Mouse (Mus musculus) ES-E14 (cell line): ENCODE measurements around the gene Lrp1. TPM values are rescaled to one million over a fixed set of nuclear protein-coding genes. Genes with fewer than 3 reads are reported as not detected.

Experiments
- DNase-seq: peaks from one replicate; pipeline ENCODE4 v3.0.0-alpha.2; 2013; ENCODE audit warnings: low read depth, low spot score
- H3K27ac ChIP-seq: 2 replicates; pipeline ENCODE4 v1.5.1; 2012; ENCODE audit warnings: low read depth, mild to moderate bottlenecking, low read length, moderate library complexity, mixed read lengths; ENCODE audit not compliant: poor library complexity, insufficient read depth, severe bottlenecking
- H3K36me3 ChIP-seq: 2 replicates; pipeline ENCODE4 v1.6.1; 2012; ENCODE audit warnings: mild to moderate bottlenecking, low read length, moderate library complexity, mixed read lengths; ENCODE audit not compliant: control insufficient read depth, poor library complexity, insufficient read depth, severe bottlenecking
- H3K4me1 ChIP-seq, 2 experiments: fragments of 150-350 bp in 1 of 2; sonication (generic) in 1 of 2; 2 replicates each; pipeline ENCODE4 v1.6.1; 2012; ENCODE audit warnings: low read length in 2 of 2, mild to moderate bottlenecking in 1 of 2, mixed read lengths in 1 of 2; ENCODE audit not compliant: control insufficient read depth in 2 of 2, insufficient read depth in 2 of 2, poor library complexity in 1 of 2
- H3K4me3 ChIP-seq, 2 experiments: fragments of 150-350 bp in 1 of 2; sonication (generic) in 1 of 2; 2 replicates each; pipeline ENCODE4 v1.5.1; 2012; ENCODE audit warnings: low read length in 2 of 2, low read depth in 1 of 2, mild to moderate bottlenecking in 1 of 2, mixed read lengths in 1 of 2; ENCODE audit not compliant: insufficient read depth in 1 of 2, poor library complexity in 1 of 2, severe bottlenecking in 1 of 2
- H3K9ac ChIP-seq: 2 replicates; pipeline ENCODE4 v1.6.1; 2012; ENCODE audit warnings: low read depth, mild to moderate bottlenecking, low read length, mixed read lengths; ENCODE audit not compliant: poor library complexity, insufficient read depth, severe bottlenecking
- H3K9me3 ChIP-seq: fragments of 150-350 bp; sonication (generic); 2 replicates; pipeline ENCODE4 v1.6.1; 2012; ENCODE audit warnings: low read depth, mild to moderate bottlenecking, low read length; ENCODE audit not compliant: control insufficient read depth, insufficient read depth
- CHD2 ChIP-seq: IDR thresholded peaks from 2 replicates; pipeline ENCODE4 v1.6.1; 2014; ENCODE audit warnings: mild to moderate bottlenecking, low read depth, low read length, inconsistent platforms
- HCFC1 ChIP-seq: IDR thresholded peaks from 2 replicates; pipeline ENCODE4 v1.6.1; 2012; ENCODE audit warnings: low read length, inconsistent platforms, borderline replicate concordance; ENCODE audit not compliant: insufficient read depth
- MAFK ChIP-seq: IDR thresholded peaks from 2 replicates; pipeline ENCODE4 v1.6.1; 2014; ENCODE audit warnings: mild to moderate bottlenecking, low read depth, low read length, inconsistent platforms; ENCODE audit not compliant: insufficient read depth
- ZC3H11A ChIP-seq: IDR thresholded peaks from 2 replicates; pipeline ENCODE4 v1.6.1; 2012; ENCODE audit warnings: low read depth, mild to moderate bottlenecking, inconsistent platforms, low read length, borderline replicate concordance
- ZNF384 ChIP-seq: IDR thresholded peaks from 2 replicates; pipeline ENCODE4 v1.6.1; 2012; ENCODE audit warnings: low read depth, low read length, inconsistent platforms
- in situ Hi-C, 2 experiments: fragments of 600-800 bp; cut with MboI; formaldehyde crosslinking; loops; one replicate each; pipeline ENCODE4 v1.15.1; 2025; ENCODE audit warnings: low sequenced_read_pairs in 2 of 2, inconsistent platforms in 1 of 2; ENCODE audit not compliant: unreplicated experiment in 2 of 2
- total RNA-seq: library from RNA; depleted of rRNA; stranded (reverse); fragments of 300-350 nt; gene quantifications from 2 replicates; pipeline ENCODE4 v1.2.3, GENCODE M21; 2012

Gene Lrp1
- total RNA-seq, 1 experiment = 69.6 TPM

DNA sequence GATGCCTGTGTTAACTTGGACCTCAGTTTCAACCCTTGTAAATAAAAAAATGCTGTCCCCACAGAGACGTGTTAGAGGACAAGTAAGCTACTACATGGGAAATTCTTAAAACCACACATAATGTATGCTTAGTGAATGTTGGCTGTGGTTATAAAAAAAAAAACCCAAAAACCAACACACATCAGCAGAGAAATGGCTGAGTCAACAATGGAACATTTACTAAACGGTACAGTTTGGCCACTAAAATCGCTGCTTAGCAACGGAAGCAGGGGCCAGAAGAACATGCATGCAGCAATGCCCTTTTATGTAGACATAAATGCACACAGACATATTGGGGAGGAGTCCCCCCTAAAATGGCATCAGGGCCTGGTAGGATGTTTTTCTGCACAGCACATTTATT is 34.7 kb downstream of the Lrp1 start:
- Histone ChIP-seq H3K9ac (no peak overlapping the region), H3K4me1 (peaks cover 8 to 21% of the 10 kb centered on the region in 2 experiments), H3K36me3 (no peaks in the 10 kb centered on the region), H3K27ac (no peak overlapping the region), H3K9me3 (no peaks in the 10 kb centered on the region), H3K4me3 (no peak overlapping the region)
- no peak for DNase-seq
- in situ Hi-C loops = no loop called here
- TF ChIP-seq CHD2 (no peak), MAFK (no peak), HCFC1 (no peak), ZNF384 (no peak), ZC3H11A (no peak)

DNA sequence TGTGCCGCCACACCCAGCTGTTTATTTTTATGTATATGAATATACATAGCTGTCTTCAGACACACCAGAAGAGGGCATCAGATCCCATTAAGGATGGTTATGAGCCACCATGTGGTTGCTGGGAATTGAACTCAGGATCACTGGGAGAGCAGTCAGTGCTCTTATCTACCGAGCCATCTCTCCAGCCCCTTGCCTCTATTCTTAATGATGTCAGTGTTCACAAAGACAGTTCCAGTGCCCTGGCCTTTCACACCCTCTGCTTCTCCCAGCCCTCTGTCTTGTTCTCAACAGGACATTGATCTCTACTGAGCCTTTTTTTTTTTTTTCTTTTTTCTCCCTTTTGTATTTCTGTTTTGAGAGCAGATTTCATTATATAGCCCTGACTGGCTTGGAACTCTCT is 35.4 kb downstream of the Lrp1 start:
- no peaks in the 10 kb centered on the region for H3K9me3 ChIP-seq
- in situ Hi-C loops = no loop called here
- peaks cover 4 to 16% of the 10 kb centered on the region in 2 experiments; a peak in 3 of 4 replicates for H3K4me1 ChIP-seq
- H3K27ac ChIP-seq = no peak overlapping the region
- TF ChIP-seq ZNF384 = 0 out of 2 replicates have a peak, but pooled peaks have one; percentile 4
- TF ChIP-seq CHD2 = no peak
- no peak overlapping the region for H3K9ac ChIP-seq
- H3K4me3 ChIP-seq = no peak overlapping the region
- no peaks in the 10 kb centered on the region for H3K36me3 ChIP-seq
- no peak for DNase-seq

DNA sequence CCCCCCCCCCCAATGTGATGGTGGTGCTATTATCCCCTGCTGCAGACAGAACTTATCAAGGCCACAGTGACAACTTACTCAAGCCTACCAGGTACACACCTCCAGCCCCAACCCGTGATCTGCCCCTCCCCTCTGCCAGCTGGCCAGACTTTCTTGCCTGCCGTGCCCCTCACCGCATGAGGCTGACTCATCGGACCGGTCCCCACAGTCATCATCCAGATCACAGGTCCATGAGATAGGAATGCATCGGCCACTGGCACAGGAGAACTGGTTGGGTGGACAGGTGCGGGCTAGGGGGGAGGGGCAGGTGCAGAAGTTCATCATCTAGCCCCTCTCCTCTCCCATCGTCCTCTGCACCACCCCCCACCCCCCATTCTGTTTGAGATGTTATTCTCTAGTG is 37.3 kb downstream of the Lrp1 start:
- H3K36me3 ChIP-seq = no peaks in the 10 kb centered on the region
- H3K4me3 ChIP-seq = no peak overlapping the region
- no peaks in the 10 kb centered on the region for H3K9me3 ChIP-seq
- in situ Hi-C loops = no loop called here
- peaks cover 2% of the 10 kb centered on the region in 2 experiments; a peak in 1 of 4 replicates for H3K4me1 ChIP-seq
- TF ChIP-seq CHD2 (no peak), HCFC1 (no peak), ZC3H11A (no peak), ZNF384 (no peak), MAFK (no peak)
- H3K27ac ChIP-seq = no peak overlapping the region
- no peak overlapping the region for H3K9ac ChIP-seq
- no peak for DNase-seq

DNA sequence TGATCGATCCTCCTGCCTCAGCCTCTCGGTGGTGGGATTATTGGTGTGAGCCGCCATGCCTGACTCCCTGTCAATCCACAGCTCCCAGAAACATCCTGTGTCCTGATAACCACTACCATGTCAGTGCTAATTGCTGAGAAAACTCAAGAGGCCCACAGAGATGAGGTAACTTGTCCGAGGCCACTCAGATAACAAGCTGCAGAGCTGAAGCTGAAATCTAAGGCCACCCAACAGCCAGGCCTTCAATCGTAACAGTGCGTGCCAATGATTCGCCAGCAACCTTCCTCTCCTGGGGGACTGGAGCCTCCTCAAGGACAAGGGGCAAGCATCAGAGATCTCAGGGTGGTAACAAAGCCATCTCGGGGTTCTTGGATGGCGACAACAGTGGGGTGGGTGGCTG is 39.7 kb downstream of the Lrp1 start:
- Histone ChIP-seq H3K36me3 (no peaks in the 10 kb centered on the region), H3K9ac (no peak overlapping the region), H3K27ac (no peak overlapping the region), H3K9me3 (no peaks in the 10 kb centered on the region), H3K4me1 (peaks cover 2% of the 10 kb centered on the region in 2 experiments; a peak in 1 of 4 replicates), H3K4me3 (no peak overlapping the region)
- in situ Hi-C loops = no loop called here
- TF ChIP-seq MAFK (no peak), CHD2 (no peak), ZC3H11A (no peak), ZNF384 (no peak), HCFC1 (no peak)
- DNase-seq = no peak

DNA sequence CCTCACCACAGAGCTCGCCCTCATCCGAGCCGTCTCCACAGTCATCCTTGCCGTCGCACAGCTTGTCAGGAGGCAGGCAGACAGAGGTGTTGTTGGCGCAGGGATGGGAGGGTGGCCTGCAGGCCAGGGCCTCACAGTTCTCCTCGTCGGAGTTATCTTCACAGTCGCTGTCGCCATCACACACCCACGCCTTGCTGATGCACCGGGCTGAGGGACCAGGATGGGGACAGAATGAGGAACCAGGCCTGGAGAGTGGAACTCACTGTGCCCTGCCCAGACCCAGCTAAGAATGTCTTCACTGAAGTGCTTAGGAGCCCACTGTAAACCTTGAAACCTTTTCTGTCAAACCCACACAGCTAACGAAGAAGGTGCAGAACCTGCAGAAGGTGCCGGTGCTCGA is 43.0 kb downstream of the Lrp1 start:
- Histone ChIP-seq H3K9ac (no peak overlapping the region), H3K9me3 (no peaks in the 10 kb centered on the region), H3K36me3 (peaks cover 5% of the 10 kb centered on the region; the same call in 1 of the 2 replicates), H3K27ac (no peak overlapping the region), H3K4me1 (no peaks in the 10 kb centered on the region; a peak in 1 of 4 replicates), H3K4me3 (no peak overlapping the region)
- TF ChIP-seq ZNF384 (no peak), HCFC1 (no peak), CHD2 (no peak), MAFK (no peak), ZC3H11A (no peak)
- in situ Hi-C loops = no loop called here
- no peak for DNase-seq
